Mouse (Mus musculus) cerebellum, postnatal 14 days (tissue): Measurements from ENCODE around the gene Myl6b.
"Not testable (repeated sequence)": the region's sequence is repeated elsewhere in the genome, so short reads cannot be mapped to it uniquely, and the experiment has no call there.

Experiments used
- DNase-seq, 2 experiments: peaks; one replicate each; pipeline ENCODE4 v3.0.0; 2021; ENCODE audit warnings: mixed read lengths in 2 of 2

Myl6b gene

DNA sequence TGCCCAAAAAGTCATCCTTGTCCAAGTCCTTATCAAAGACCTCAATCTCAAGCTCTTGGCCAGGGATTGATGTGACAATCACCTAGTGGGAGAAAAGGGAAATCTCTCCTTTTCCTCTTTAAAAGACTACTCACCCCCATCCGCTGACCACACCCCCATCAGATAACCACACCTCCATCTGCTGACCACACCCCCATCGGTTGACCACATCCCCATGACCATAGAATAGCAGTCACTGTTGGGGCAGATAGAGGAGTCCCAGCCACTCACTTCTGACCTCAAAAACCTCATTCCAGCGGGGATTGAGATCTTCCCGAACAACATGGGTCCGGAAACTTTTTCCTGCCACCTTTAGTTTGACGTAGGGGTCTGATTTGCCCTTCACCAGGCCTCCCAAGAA is 18.2 kb upstream of the Myl6b start:
- DNase-seq, result no peak

DNA sequence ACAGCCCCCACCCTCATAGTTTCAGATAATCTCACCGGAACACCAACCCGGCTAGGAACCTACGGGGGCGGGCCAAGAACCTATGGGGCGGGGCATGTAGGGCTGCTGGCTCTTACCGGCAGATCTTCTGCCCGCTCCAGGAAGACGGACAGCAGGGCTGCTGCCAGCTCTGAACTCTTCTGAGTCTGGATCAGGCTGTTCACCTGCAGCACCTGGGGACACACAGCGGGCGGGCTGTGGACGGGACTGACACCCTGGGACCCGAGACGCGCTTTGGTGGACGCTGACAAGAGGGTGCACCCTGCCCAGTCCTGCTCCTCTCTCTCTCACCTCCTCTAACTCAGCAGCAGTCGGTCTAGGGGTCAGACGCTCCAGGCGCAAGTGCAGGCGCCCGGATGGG is 17.5 kb upstream of the Myl6b start:
- DNase-seq, result no peak

DNA sequence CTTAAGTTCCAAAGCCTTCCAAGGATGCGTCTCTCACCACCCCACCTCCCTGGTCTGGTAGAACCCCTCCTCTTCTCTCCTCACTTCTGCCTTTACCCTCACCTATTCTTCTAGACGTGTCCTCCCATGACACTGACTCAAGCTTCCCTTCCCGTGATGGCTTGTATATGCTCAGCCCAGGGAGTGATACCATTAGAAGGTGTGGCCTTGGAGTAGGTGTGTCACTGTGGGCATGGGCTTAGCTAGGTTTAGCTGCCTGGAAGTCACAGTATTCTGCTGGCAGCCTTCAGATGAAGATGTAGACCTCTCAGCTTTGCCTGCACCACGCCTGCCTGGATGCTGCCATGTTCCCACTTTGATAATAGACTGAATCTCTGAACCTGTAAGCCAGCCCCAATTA is 16.6 kb upstream of the Myl6b start:
- DNase-seq, result no peak

DNA sequence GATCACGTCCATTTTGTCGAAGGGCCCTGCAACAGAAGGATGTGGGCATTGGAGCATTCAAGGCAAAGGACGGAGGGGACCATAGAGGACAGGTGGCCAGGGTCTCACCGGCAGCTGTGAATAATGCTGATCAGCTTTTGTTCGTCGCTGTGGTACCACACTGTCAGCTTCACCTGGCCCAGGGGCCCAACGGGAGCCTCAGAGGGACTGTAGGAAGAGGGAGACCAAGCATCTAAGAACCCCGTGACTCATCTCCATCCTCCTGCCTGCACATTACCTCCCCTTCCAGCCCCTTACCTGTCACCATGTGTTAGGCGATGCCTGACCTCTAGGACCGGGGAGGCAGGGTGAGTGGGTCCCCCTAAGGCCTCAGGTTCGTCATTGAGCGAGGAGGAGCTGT is 13.3 kb upstream of the Myl6b start:
- DNase-seq, result no peak

DNA sequence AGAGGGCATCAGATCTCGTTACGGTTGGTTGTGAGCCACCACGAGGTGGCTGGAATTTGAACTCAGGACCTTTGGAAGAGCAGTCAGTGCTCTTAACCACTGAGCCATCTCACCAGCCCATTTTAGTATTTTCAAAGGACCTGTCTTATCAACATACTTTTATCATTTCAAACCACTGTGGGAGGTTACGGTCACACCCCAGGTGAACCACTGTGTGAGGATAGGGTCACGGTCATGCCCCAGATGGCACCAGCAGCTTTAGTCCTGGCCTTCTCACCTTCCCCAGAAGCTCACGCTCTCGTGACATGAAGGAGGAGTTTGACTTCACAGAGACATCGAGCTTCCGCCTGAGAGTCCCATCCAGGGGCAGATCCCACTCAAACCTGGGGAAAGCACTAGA is 12.7 kb upstream of the Myl6b start:
- no peak for DNase-seq

- DNase-seq, result no peak
These were observed 11.8 kb upstream of the Myl6b start for GRCm38 (mm10) chr10:128510301-128510700.

GRCm38 (mm10) chr10:128509831-128510230 is 11.3 kb upstream of the Myl6b start:
- no peak for DNase-seq

GRCm38 (mm10) chr10:128509203-128509602 is 10.7 kb upstream of the Myl6b start:
- no peak for DNase-seq

GRCm38 (mm10) chr10:128508260-128508659 is 9.8 kb upstream of the Myl6b start:
- DNase-seq, result no peak

DNA sequence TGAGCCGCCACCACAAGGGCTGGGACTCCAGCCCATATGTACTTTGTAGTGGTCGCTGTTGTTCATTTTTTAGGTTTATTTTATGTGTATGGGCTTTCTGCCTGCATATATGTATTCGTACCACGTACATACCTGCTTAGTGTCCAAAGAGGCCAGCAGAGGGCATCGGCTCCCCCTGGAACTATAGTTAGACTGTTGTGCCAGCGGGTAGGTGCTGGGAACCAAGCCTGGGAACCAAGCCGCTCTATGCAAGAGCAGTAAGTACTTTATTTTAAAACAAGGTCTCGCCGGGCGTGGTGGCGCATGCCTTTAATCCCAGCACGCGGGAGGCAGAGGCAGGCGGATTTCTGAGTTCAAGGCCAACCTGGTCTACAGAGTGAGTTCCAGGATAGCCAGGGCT is 7.5 kb upstream of the Myl6b start:
- no peak for DNase-seq

DNA sequence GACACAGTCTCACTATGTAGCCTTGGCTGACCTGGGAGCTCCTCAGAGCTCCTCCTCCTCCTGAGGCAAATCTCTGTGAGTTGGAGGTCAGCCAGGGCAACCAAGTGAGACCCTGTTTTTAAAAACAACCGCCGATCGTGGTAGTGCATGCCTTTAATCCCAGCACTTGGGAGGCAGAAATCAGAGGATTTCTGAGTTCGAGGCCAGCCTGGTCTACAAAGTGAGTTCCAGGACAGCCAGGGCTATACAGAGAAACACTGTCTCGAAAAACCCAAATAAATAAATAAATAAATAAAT is 6.8 kb upstream of the Myl6b start:
- not testable (repeated sequence) for DNase-seq

DNA sequence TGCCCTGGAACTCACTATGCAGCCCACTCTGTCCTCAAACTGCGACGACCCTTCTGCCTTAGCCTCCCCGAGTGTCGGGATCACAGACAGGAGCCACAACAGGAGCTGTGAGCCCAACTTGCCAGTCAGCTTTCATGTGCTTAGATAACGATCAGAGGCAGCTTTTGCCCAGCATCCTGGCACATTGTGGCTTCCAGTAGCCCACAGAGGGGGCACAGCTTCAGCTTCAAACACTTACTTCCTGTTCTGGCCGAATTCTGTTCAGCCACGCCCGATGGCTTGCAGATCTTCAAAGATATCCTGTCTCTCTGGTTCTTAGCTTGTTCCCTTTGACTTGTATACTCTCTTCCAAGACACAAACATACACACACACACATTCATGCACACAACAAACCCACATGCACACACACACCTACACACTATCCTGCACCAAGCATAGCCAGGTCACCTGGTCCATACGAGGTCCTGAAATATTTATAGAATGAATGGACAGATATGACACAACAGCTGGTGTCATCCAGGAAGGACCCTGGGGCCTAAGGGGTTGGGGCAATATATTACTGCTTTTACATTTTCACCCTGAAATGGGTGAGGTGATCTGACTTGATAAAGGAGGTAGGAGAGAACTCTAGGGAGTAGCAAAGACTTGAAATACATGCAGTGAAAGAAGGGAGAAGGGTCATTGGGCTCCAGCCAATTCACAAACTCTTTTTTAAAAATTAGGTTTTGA is 6.3 kb upstream of the Myl6b start:
- no peak for DNase-seq

GRCm38 (mm10) chr10:128504012-128504411 is 5.5 kb upstream of the Myl6b start:
- no peak for DNase-seq

DNA sequence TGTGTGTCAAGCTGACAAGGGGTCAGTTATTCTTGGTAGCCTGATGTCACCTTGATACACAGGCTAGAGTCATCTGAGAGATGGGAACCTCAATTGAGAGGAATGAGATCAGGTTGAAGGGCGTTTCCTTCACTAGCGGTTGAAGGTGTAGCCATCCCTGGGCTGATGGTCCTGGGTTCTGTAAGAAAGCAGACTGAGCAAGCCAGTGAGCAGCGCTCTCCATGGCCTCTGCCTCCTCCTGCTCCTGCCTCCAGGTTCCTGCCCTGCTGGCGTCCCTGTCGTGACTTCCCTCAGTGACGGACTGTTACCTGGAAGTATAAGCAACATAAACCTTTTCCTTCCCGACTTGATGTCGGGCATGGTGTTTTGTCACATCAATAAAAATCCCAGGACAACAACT is 5.0 kb upstream of the Myl6b start:
- no peak for DNase-seq

DNA sequence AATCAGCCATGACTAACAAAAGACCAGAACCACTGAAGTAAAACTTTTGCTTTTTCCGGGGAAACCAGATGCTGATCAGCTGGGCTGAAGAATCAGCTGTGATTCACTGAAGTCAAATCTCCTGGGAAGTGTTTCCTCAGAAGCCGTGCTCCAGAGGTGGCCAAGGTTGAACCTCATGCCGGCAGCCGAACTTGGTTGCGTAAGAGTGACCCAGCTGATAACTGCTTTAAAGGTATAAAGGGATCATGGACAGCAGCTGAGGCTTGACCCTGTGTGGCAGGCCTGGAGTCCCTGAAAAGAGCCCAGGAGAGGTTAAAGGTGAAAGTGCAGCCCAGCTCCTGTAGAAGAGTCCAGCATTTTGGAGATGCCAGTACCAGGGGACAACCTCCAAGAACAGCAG is 3.9 kb upstream of the Myl6b start:
- no peak for DNase-seq

- peak; percentile 78 to 79 for DNase-seq
These were observed 709 bp upstream of the Myl6b start for GRCm38 (mm10) chr10:128499116-128499671.

GRCm38 (mm10) chr10:128497134-128497737 is 1.2 kb downstream of the Myl6b start:
- peak in 1 of 2 experiments; percentile 20 for DNase-seq

DNA sequence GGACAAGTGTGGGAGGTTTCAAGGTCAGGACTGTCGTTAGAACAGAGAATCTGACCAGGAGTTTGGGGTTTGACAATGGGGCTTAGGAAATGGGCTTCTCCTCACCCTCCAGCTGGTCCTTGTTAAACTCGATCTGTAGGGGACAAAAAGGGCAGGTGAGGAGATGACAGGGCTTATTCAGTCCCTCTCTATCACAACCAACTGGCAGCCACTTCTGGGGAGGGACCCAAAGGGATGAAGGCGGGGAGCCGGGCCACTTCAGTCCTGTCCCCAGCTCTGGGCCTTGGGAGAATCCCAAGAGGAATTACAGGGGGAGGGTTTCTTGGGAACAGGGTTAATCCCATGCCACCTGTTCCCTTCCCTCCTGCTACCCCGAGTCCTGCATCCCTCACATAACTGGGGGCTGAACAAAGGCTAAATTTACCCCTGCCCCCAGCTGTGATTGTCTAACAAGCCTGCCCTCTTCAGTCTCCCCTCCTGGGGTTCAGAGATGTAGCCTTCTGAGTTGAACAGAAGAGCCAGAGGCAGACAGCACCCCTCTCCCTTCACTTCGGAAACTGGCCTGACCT is 1.9 kb downstream of the Myl6b start:
- DNase-seq, result no peak

GRCm38 (mm10) chr10:128495903-128496302 is 2.6 kb downstream of the Myl6b start:
- DNase-seq, result no peak

DNA sequence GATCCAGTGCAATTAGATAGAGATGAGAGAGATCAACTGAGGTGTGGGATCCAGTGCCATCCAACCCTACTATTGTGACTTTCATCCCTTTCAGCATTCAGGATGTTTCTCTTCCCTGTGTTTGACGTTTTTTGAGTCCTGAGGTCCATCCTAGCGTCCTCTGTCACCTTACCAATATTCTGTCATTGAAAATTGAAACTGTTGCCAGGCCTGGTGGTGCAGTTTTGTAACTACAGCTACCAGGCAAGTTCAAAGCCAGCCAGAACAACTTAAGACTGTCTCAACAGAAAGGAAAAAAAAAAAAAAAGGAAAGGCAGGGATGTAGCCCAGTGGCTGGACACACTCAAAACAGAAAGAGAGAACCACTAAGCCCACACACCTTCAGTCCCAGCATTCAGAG is 3.2 kb downstream of the Myl6b start:
- peak; percentile 27 to 49 for DNase-seq

- DNase-seq, result no peak
These were observed 3.7 kb downstream of the Myl6b start for GRCm38 (mm10) chr10:128494667-128495245.

GRCm38 (mm10) chr10:128493695-128494666 is 4.5 kb downstream of the Myl6b start, which contains the start of gene Myl6:
Gene Myl6, minus strand, starts transcription at chr10:128494145.
- DNase-seq, result peak; percentile 99 to 100

- peak in 1 of 2 experiments; percentile 70 for DNase-seq
These were observed 5.2 kb downstream of the Myl6b start for GRCm38 (mm10) chr10:128493319-128493694.
